ENCODE assay signal across 26 mouse cellular contexts in genomic region chr19:58717925-58718324, GRCm38 (mm10). TPM values are rescaled to one million over a fixed set of nuclear protein-coding genes. Genes with fewer than 3 reads are reported as not detected.
DNase-seq lines count a peak whose midpoint lies in the region; ATAC-seq and TF ChIP-seq lines count a peak whose summit lies in the region.
"Had no signal": no experiment of that assay in that cellular context is flagged by ENCODE, and none has a peak within 500 bp of the region (broad histone marks: within the 10 kb centered on the region; RNA-seq: fewer than 3 reads in every experiment).

No protein-coding gene starts in this region.

- H3K27ac ChIP-seq in liver, embryonic 12.5 days, result no peak overlapping the region
- no peak overlapping the region for H3K27ac ChIP-seq in liver, embryonic 11.5 days (ENCODE audit: low read depth, low read length)
- H3K27ac ChIP-seq in liver, embryonic 13.5 days, result no peak overlapping the region
- no peak overlapping the region for H3K27ac ChIP-seq in liver, postnatal 0 days (ENCODE audit: low read depth)
- H3K27ac ChIP-seq in liver, embryonic 16.5 days (ENCODE audit: low read length), result no peak overlapping the region

- H3K9me3 ChIP-seq in liver, embryonic 12.5 days (replicated peaks), result no peaks in the 10 kb centered on the region
- H3K9me3 ChIP-seq in liver, embryonic 11.5 days (ENCODE audit: control insufficient read depth, low read length), result no peaks in the 10 kb centered on the region
- no peaks in the 10 kb centered on the region for H3K9me3 ChIP-seq in liver, embryonic 13.5 days (replicated peaks)
- H3K9me3 ChIP-seq in liver, postnatal 0 days (ENCODE audit: low read length), result no peaks in the 10 kb centered on the region
- no peaks in the 10 kb centered on the region for H3K9me3 ChIP-seq in liver, embryonic 16.5 days (replicated peaks; ENCODE audit: control insufficient read depth, low read length)
- H3K9me3 ChIP-seq: G1E had no signal

- no peak overlapping the region for H3K9ac ChIP-seq in liver, embryonic 12.5 days
- no peak overlapping the region for H3K9ac ChIP-seq in liver, embryonic 11.5 days (ENCODE audit: low read depth, low read length)
- H3K9ac ChIP-seq in liver, embryonic 13.5 days, result no peak overlapping the region
- no peak overlapping the region for H3K9ac ChIP-seq in liver, postnatal 0 days (replicated peaks)
- no peak overlapping the region for H3K9ac ChIP-seq in liver, embryonic 16.5 days (ENCODE audit: low read depth, low read length)

- no peaks in the 10 kb centered on the region for H3K4me1 ChIP-seq in liver, embryonic 12.5 days
- no peaks in the 10 kb centered on the region; the same call in 1 of the 2 replicates for H3K4me1 ChIP-seq in liver, embryonic 11.5 days (replicated peaks; ENCODE audit: control insufficient read depth, insufficient read depth, low read length)
- no peaks in the 10 kb centered on the region for H3K4me1 ChIP-seq in liver, embryonic 13.5 days (replicated peaks)
- H3K4me1 ChIP-seq in liver, postnatal 0 days (ENCODE audit: insufficient read depth), result no peaks in the 10 kb centered on the region
- H3K4me1 ChIP-seq in liver, embryonic 16.5 days (ENCODE audit: control insufficient read depth, low read depth, low read length), result no peaks in the 10 kb centered on the region

- intact Hi-C loops in heart, postnatal 10 days (cut with DNase I), result no loop called here

- 69% methylated on average over 4 of the region's 4 CpGs for WGBS in liver, embryonic 12.5 days (ENCODE audit: insufficient replicate concordance)
- 72% methylated on average over 4 of the region's 4 CpGs for WGBS in liver, embryonic 11.5 days
- WGBS in liver, embryonic 13.5 days (ENCODE audit: insufficient replicate concordance), result 71% methylated on average over 4 of the region's 4 CpGs
- WGBS in liver, postnatal 0 days (ENCODE audit: insufficient replicate concordance), result 60% methylated on average over 4 of the region's 4 CpGs
- 55% methylated on average over 4 of the region's 4 CpGs for WGBS in liver, embryonic 16.5 days (ENCODE audit: insufficient replicate concordance)

- no peaks in the 10 kb centered on the region for H3K36me3 ChIP-seq in liver, embryonic 12.5 days
- H3K36me3 ChIP-seq in liver, embryonic 11.5 days (ENCODE audit: control insufficient read depth, insufficient read depth, low read length), result no peaks in the 10 kb centered on the region
- H3K36me3 ChIP-seq in liver, embryonic 13.5 days, result no peaks in the 10 kb centered on the region
- H3K36me3 ChIP-seq in liver, postnatal 0 days (replicated peaks; ENCODE audit: insufficient read depth, low read length), result no peaks in the 10 kb centered on the region
- H3K36me3 ChIP-seq in liver, embryonic 16.5 days (ENCODE audit: control insufficient read depth, insufficient read depth), result no peaks in the 10 kb centered on the region
- H3K36me3 ChIP-seq: G1E had no signal

- no peak for TF ChIP-seq CTCF in liver, postnatal 0 days (IDR thresholded peaks at IDR 0.05; ENCODE audit: low read depth)

- H3K4me3 ChIP-seq in liver, embryonic 12.5 days, result no peak overlapping the region
- H3K4me3 ChIP-seq in liver, embryonic 11.5 days (ENCODE audit: low read depth, low read length), result no peak overlapping the region
- no peak overlapping the region for H3K4me3 ChIP-seq in liver, embryonic 13.5 days (replicated peaks)
- no peak overlapping the region for H3K4me3 ChIP-seq in liver, postnatal 0 days (ENCODE audit: low read depth, low read length)
- H3K4me3 ChIP-seq in liver, embryonic 16.5 days (ENCODE audit: low read depth, low read length), result no peak overlapping the region

- TF ChIP-seq EP300 in liver, postnatal 0 days (IDR thresholded peaks at IDR 0.05; ENCODE audit: low read depth), result no peak

- no peak overlapping the region for H3K4me2 ChIP-seq in liver, embryonic 12.5 days
- H3K4me2 ChIP-seq in liver, embryonic 11.5 days, result no peak overlapping the region
- no peak overlapping the region for H3K4me2 ChIP-seq in liver, embryonic 13.5 days
- H3K4me2 ChIP-seq in liver, postnatal 0 days (ENCODE audit: low read depth, low read length), result no peak overlapping the region
- H3K4me2 ChIP-seq in liver, embryonic 16.5 days (ENCODE audit: low read depth, low read length), result no peak overlapping the region

- DNase-seq in heart, adult 11 months, result peak; percentile 48
- DNase-seq in heart, postnatal 10 days, result no peak
- no peak for DNase-seq in liver, embryonic 11.5 days (ENCODE audit: low spot score)
- no peak for DNase-seq in liver, embryonic 13.5 days
- no peak for DNase-seq in liver, postnatal 0 days
- DNase-seq in liver, result no peak
- DNase-seq: adrenal gland, adult 2 months; adrenal gland, adult 8-10 months; adrenal gland, postnatal 10 days; adrenal gland, postnatal 14 days; adrenal gland, postnatal 25 days; adrenal gland, postnatal 36 days; B cell, adult 2 months; cerebellum, adult 11 months; cerebellum, adult 11-12 months had no signal

- ATAC-seq in liver, embryonic 12.5 days, result peak; percentile 55; the same call in 1 of the 2 replicates
- no peak for ATAC-seq in liver, embryonic 11.5 days (replicated peaks; ENCODE audit: low FRiP score)
- peak; percentile 71 for ATAC-seq in liver, embryonic 13.5 days (ENCODE audit: low read depth)
- ATAC-seq in liver, postnatal 0 days, result no peak
- ATAC-seq in liver, embryonic 16.5 days (ENCODE audit: low read depth), result peak; percentile 56
- ATAC-seq: activated CD4-positive, CD25-positive, alpha-beta regulatory T cell, adult 4 months; CD4-positive, CD25-positive, alpha-beta regulatory T cell, adult 4 months; Patski had no signal

- H3K27me3 ChIP-seq in liver, embryonic 12.5 days (replicated peaks), result no peaks in the 10 kb centered on the region
- H3K27me3 ChIP-seq in liver, embryonic 11.5 days (replicated peaks; ENCODE audit: control insufficient read depth, insufficient read depth, low read length), result no peaks in the 10 kb centered on the region
- H3K27me3 ChIP-seq in liver, embryonic 13.5 days, result no peaks in the 10 kb centered on the region
- H3K27me3 ChIP-seq in liver, postnatal 0 days (ENCODE audit: insufficient read depth, low read length), result no peaks in the 10 kb centered on the region
- H3K27me3 ChIP-seq in liver, embryonic 16.5 days (ENCODE audit: control insufficient read depth, insufficient read depth, low read depth, low read length), result no peaks in the 10 kb centered on the region
- H3K27me3 ChIP-seq: CH12.LX had no signal

RNA-seq across cellular contexts. Expression of gene Pnliprp1, which starts 10.8 kb away (rescaled TPM):
- under 1 TPM in 1 of 2 experiments, not detected in 1; 0.47 TPM for total RNA-seq in heart, postnatal 10 days (2021)
- polyA plus RNA-seq in liver, embryonic 12.5 days (2016; fragmentation: Nextera tagmentation; extraction: Ambion mirVana), result 30.0 and 30.7 TPM in 2 replicates
- 25.8 and 27.5 TPM in 2 replicates for polyA plus RNA-seq in liver, embryonic 11.5 days (2014; fragmentation: Nextera tagmentation; extraction: Ambion mirVana)
- polyA plus RNA-seq in liver, embryonic 13.5 days (2015; fragmentation: Nextera tagmentation; extraction: Ambion mirVana), result 39.9 and 46.6 TPM in 2 replicates
- polyA plus RNA-seq in liver, postnatal 0 days (2015; fragmentation: Nextera tagmentation; extraction: Ambion mirVana), result 3.4 and 13.8 TPM in 2 replicates
- 38.6 and 79.9 TPM in 2 replicates for polyA plus RNA-seq in liver, embryonic 16.5 days (2015; fragmentation: Nextera tagmentation; extraction: Ambion mirVana)
- total RNA-seq: adrenal gland, adult 18-20 months; adrenal gland, adult 2 months; adrenal gland, adult 8-10 months; adrenal gland, postnatal 25 days; adrenal gland, postnatal 36 days; CH12.LX; ES-E14; MEL had no signal
- polyA plus RNA-seq: activated CD4-positive, CD25-positive, alpha-beta regulatory T cell, adult 4 months; adrenal gland, adult 2 months; C2C12; CD4-positive, CD25-positive, alpha-beta regulatory T cell, adult 4 months; G1E; Patski had no signal

RNA-seq across cellular contexts. Expression of gene Pnliprp2, which starts 41.6 kb away (rescaled TPM):
- total RNA-seq in heart, postnatal 10 days (2021), result not detected
- 5.5 and 7.5 TPM in 2 replicates for polyA plus RNA-seq in liver, embryonic 12.5 days (2016; fragmentation: Nextera tagmentation; extraction: Ambion mirVana)
- polyA plus RNA-seq in liver, embryonic 11.5 days (2014; fragmentation: Nextera tagmentation; extraction: Ambion mirVana), result 5.6 and 5.8 TPM in 2 replicates
- 5.3 and 6.4 TPM in 2 replicates for polyA plus RNA-seq in liver, embryonic 13.5 days (2015; fragmentation: Nextera tagmentation; extraction: Ambion mirVana)
- 0.34 TPM in 1 of 2 replicates, not detected in the other for polyA plus RNA-seq in liver, postnatal 0 days (2015; fragmentation: Nextera tagmentation; extraction: Ambion mirVana)
- polyA plus RNA-seq in liver, embryonic 16.5 days (2015; fragmentation: Nextera tagmentation; extraction: Ambion mirVana), result 2.0 and 2.2 TPM in 2 replicates
- total RNA-seq: adrenal gland, adult 18-20 months; adrenal gland, adult 2 months; adrenal gland, adult 8-10 months; adrenal gland, postnatal 10 days; adrenal gland, postnatal 14 days; adrenal gland, postnatal 25 days; adrenal gland, postnatal 36 days; G1E; MEL had no signal
- polyA plus RNA-seq: activated CD4-positive, CD25-positive, alpha-beta regulatory T cell, adult 4 months; adrenal gland, adult 2 months; C2C12; CD4-positive, CD25-positive, alpha-beta regulatory T cell, adult 4 months; G1E; Patski had no signal

Comparison
In these comparisons a context has a peak if more than half of its experiments do, and no peak if none do; other contexts are left out.
1. ATAC-seq: peak in liver, embryonic 12.5 days (single experiment), liver, embryonic 13.5 days (single experiment) and liver, embryonic 16.5 days (single experiment); none in liver, embryonic 11.5 days (single experiment) and liver, postnatal 0 days (single experiment).